Comparison of ENCODE assay signal across 16 mouse cellular contexts in the genomic region with DNA sequence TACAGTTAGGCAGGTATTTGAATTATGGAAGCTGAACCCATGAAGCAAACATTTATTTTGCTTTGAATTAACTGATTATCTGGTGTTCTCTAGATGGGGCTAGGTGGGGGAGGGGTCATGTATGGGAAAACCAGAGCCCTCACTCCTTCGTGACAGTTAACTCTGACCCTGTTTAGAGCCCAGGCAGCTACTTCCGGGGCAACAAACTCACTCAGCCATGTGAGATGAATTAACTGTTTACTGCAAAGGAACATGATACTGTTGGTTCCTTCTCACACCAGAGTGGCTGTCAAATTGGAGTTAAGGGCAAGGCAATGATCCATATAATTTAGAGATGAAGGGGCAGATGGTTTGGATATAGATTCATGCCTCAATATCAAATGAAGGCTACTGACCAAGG.
"Had no signal": no experiment of that assay in that cellular context is flagged by ENCODE, and none has a peak within 500 bp of the region (broad histone marks: within the 10 kb centered on the region; RNA-seq: fewer than 3 reads in every experiment).

No protein-coding gene starts in this region.

- H3K27ac ChIP-seq: layer of hippocampus, adult 2 months; limb, embryonic 12.5 days; liver, embryonic 13.5 days; lung, embryonic 15.5 days; macrophage; midbrain, embryonic 12.5 days; stomach, postnatal 0 days had no signal

- DNase-seq: kidney, adult 2 months; kidney, postnatal 36 days; liver; liver, embryonic 13.5 days; liver, postnatal 0 days; lung, postnatal 14 days; right cerebral cortex, adult 18-20 months; right cerebral cortex, postnatal 25 days; thymus, postnatal 4 days had no signal

- H3K4me2 ChIP-seq: limb, embryonic 12.5 days; liver, embryonic 13.5 days; lung, embryonic 15.5 days; midbrain, embryonic 12.5 days had no signal

- H3K4me1 ChIP-seq: liver, embryonic 13.5 days; megakaryocyte, embryonic 14.5 days had no signal

- H3K27me3 ChIP-seq: limb, embryonic 12.5 days; liver, embryonic 13.5 days; lung, embryonic 15.5 days; megakaryocyte, embryonic 14.5 days had no signal

- H3K36me3 ChIP-seq: limb, embryonic 12.5 days; liver, embryonic 13.5 days; lung, embryonic 15.5 days; midbrain, embryonic 12.5 days had no signal

- H3K4me3 ChIP-seq: layer of hippocampus, adult 2 months; limb, embryonic 12.5 days; liver, embryonic 13.5 days; lung, embryonic 15.5 days; megakaryocyte, embryonic 14.5 days; midbrain, embryonic 12.5 days had no signal

- H3K9ac ChIP-seq: limb, embryonic 12.5 days; liver, embryonic 13.5 days; liver, postnatal 0 days; lung, embryonic 15.5 days; midbrain, embryonic 12.5 days had no signal

- ATAC-seq: liver, postnatal 0 days had no signal

- H3K9me3 ChIP-seq: limb, embryonic 12.5 days; liver, embryonic 13.5 days; lung, embryonic 15.5 days; midbrain, embryonic 12.5 days had no signal
